Mouse (Mus musculus) CH12.LX (cell line): ENCODE data around the gene Itgb4.

Experiments
- BHLHE40 ChIP-seq: IDR thresholded peaks from 2 replicates; pipeline ENCODE4 v1.6.1; 2011; ENCODE audit warnings: mild to moderate bottlenecking, low read depth, low read length, improper control_type of control experiment
- CTCF ChIP-seq, 2 experiments: IDR thresholded peaks in 1 of 2; conservative IDR thresholded peaks in 1 of 2; 2 replicates each; pipeline ENCODE4 v1.5.1; 2011 to 2012; ENCODE audit warnings: low read depth in 2 of 2, low read length in 2 of 2, improper control_type of control experiment in 1 of 2, inconsistent platforms in 1 of 2, mild to moderate bottlenecking in 1 of 2, moderate library complexity in 1 of 2
- ELF1 ChIP-seq: IDR thresholded peaks from 2 replicates; pipeline ENCODE4 v1.6.1; 2014; ENCODE audit warnings: low read depth, mild to moderate bottlenecking, inconsistent platforms, low read length, improper control_type of control experiment
- JUN ChIP-seq: IDR thresholded peaks from 2 replicates; pipeline ENCODE4 v1.6.1; 2011; ENCODE audit warnings: low read depth, mild to moderate bottlenecking, low read length, improper control_type of control experiment, moderate library complexity; ENCODE audit not compliant: insufficient read depth
- KAT2A ChIP-seq: IDR thresholded peaks from 2 replicates; pipeline ENCODE4 v1.6.1; 2012; ENCODE audit warnings: low read length, improper control_type of control experiment, inconsistent platforms; ENCODE audit not compliant: insufficient replicate concordance
- MAX ChIP-seq: IDR thresholded peaks from 2 replicates; pipeline ENCODE4 v1.6.1; 2011; ENCODE audit warnings: low read length, improper control_type of control experiment
- MAZ ChIP-seq: IDR thresholded peaks from 2 replicates; pipeline ENCODE4 v1.6.1; 2012; ENCODE audit warnings: low read depth, mild to moderate bottlenecking, inconsistent platforms, low read length, improper control_type of control experiment, moderate library complexity
- SIN3A ChIP-seq: IDR thresholded peaks from 2 replicates; pipeline ENCODE4 v1.6.1; 2012; ENCODE audit warnings: low read length, improper control_type of control experiment, inconsistent platforms
- SMC3 ChIP-seq: IDR thresholded peaks from 2 replicates; pipeline ENCODE4 v1.6.1; 2011; ENCODE audit warnings: low read depth, low read length, improper control_type of control experiment
- TCF12 ChIP-seq: IDR thresholded peaks from 2 replicates; pipeline ENCODE4 v1.6.1; 2014; ENCODE audit warnings: low read depth, mild to moderate bottlenecking, inconsistent platforms, low read length, improper control_type of control experiment
- UBTF ChIP-seq: IDR thresholded peaks from 2 replicates; pipeline ENCODE4 v1.6.1; 2012; ENCODE audit warnings: low read depth, mild to moderate bottlenecking, inconsistent platforms, low read length, improper control_type of control experiment, moderate library complexity
- USF1 ChIP-seq: IDR thresholded peaks from 2 replicates; pipeline ENCODE4 v1.6.1; 2014; ENCODE audit warnings: low read depth, mild to moderate bottlenecking, inconsistent platforms, low read length, improper control_type of control experiment
- USF2 ChIP-seq: conservative IDR thresholded peaks from 2 replicates; pipeline ENCODE4 v1.6.1; 2011; ENCODE audit warnings: low read depth, low read length, improper control_type of control experiment

DNA sequence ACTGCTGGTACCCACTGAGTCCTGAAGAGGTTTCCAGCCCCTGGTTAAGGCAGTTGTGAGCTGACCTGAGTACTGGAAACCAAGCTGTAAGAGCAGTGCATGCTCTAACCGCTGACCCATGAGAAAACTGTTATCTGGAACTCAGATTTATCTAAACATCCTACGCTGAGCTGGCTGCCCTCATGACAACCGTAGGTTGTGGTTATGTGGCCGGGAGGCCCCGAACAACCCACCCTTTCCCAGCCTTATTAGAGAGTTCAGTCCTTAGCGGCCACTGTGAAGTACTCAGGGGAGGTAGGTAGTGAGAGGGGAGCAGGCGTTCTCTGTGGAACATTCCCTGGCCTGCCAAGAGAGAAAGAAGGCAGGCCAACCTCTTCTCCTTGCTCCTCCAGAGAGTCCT lies 24.5 kb downstream of the Itgb4 start:
- TF ChIP-seq USF2 (no peak), MAZ (no peak), JUN (no peak), TCF12 (no peak), BHLHE40 (no peak), USF1 (no peak), CTCF (conservative IDR thresholded peaks at IDR 0.05 in 1 of 2, IDR thresholded peaks at IDR 0.05 in 1 of 2; ENCODE audit: low read depth in 2 of 2, low read length in 2 of 2) (no peak), MAX (no peak), KAT2A (no peak), SIN3A (no peak), ELF1 (no peak), SMC3 (no peak), UBTF (no peak)
